Mouse (Mus musculus) urinary bladder, postnatal 14 days (tissue): ENCODE measurements around the gene Rab3ip.
A peak's percentile ranks its signal among the peaks of the same experiment; 100 is the strongest.

ENCODE experiments used
- DNase-seq: peaks from one replicate; pipeline ENCODE4 v3.0.0; 2021; ENCODE audit warnings: low spot score

Gene Rab3ip

DNA sequence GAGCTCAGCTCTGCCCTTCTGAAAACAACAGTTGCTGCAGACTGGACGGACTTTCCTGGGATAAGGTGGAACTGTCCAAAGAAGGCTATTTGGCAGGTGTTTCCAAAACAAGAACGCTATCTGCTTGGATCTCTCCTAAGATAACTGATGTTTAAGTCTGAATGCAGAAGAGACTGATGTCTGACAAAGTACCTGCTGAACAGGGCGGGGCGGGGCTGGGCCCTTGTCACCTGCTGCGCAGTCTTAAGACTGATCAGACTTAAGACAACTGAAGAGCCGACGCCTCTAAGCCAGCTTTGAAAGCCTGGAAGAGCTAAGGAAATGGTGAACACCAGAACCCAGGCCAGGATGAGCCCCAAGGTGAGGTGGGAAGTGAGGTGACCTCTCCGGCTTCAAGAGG is 29.9 kb downstream of the Rab3ip start:
- no peak for DNase-seq

DNA sequence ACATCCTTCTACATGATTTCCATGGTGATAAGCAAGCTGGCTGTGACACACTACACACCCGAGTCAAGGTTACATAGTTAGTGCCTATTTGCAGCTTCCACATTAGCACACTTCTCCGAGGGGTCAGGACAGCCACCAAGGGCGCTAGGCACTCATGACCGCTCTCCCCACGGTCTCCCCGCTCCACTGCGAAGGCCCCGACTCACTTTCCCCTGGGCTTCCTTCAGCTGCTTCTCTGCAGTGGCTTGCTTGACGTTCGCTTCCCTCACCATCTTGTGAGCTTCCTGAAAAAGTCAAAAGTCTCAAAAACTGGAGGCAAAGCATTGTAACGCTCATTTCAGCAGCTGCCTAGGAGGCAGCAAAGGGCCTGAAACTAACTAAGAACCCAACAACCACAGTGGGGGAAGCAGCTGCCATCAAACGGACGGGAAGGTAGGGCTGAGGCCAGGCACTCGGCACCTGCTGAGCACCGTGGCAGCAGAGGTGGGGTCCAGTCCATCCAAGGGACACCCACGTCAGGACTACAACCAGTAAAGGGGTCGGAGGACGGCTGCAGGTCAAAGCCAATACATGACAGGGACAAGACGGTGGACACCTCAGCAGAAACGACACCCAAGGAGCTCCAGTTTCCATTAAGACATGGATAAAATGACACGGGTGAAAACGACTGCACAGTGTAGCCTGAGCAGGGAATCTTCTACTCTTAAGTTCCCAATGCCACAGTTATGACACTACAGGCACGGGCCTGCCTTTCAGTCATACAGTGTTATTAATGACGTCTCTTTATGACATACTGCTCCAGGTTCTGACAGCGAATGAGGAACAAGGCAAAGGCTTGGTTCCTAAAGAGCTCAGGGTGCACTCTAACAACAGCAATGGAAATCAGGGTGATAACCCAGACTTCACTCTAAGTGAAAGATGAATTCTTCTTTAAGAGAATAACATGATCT is 30.9 kb downstream of the Rab3ip start:
- no peak for DNase-seq

DNA sequence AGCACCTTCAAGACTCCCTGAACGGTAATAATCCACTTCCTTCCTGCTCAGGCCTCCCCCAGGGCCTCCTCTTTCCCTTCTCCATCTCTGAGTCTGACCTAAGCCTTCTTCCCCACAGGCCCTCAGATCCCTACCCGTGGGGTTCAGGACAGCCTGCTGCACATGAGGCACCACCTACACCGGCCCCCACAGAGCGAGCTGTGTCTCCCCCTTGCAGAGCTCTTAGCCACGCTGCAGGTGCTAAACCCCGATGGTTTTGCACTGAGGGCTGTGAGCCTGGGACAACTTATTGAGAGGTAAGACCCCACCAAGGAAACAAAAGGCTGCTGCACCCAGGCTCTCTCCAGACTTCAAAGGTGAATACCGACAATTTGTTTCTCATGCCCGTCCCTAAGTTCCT is 34.0 kb downstream of the Rab3ip start:
- no peak for DNase-seq

DNA sequence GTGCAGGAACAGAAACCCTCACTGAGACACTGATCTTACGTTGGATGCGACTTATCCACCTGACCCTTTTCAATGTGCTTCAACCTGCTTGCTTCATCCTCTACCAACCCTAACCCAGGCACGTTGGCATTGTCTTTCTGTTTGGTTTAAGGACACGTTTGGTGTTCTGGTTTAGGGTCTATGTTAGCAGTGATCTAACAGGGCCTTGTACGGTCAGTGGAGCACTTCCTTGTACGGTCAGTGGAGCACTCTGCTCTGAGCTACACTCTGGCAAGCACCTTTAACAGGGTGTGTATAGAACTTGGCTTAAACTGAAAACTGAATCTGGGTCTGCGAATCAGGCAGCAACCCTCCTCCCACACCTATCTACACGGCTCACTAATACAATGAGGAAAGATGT is 35.3 kb downstream of the Rab3ip start:
- no peak for DNase-seq

GRCm38 (mm10) chr10:116914586-116914985 is 36.0 kb downstream of the Rab3ip start:
- DNase-seq = peak; percentile 48

GRCm38 (mm10) chr10:116913647-116914273 is 36.8 kb downstream of the Rab3ip start:
- no peak for DNase-seq

DNA sequence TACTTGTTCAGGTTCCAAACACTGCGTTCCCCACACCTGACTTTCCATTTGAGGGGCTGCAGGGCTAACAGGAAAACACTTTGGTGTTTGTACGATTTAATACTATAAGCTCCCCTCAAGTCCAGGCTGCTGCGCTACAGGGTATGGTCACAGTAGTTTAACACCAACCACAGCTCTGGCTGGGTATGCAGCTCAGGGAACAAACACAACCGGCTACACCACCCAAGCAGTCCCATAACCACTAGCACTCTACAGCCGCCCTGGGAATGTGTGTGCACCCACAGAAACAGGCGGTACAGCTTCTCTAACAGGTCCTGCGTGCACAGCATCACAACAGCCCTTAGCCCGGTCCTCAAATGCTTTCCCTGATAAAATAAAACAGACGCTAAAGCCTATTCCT is 37.7 kb downstream of the Rab3ip start:
- DNase-seq = no peak

GRCm38 (mm10) chr10:116908901-116909642 is 41.5 kb downstream of the Rab3ip start:
- DNase-seq = no peak

DNA sequence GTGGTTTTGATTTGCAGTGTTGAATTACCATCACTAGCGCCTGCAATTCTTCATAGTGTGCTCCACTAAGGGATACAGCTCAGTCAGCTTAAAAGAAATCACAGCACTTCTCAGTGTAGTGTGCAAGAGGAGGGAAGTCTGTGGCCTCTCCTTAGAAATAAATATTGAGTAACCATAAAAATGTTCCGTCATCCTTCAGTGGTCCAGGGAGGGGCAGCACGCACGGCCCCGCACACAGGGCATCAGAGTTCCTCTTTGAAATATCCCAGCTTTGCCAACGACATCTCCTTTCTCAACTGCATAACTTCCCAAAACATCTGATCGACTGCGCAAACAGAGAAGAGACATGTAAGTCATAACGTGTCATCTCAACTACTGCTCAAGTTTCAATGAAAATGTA is 43.8 kb downstream of the Rab3ip start:
- no peak for DNase-seq

- no peak for DNase-seq
Observed at GRCm38 (mm10) chr10:116904503-116904908, 46.1 kb downstream of the Rab3ip start.

GRCm38 (mm10) chr10:116896336-116897177 is 54.0 kb downstream of the Rab3ip start, which contains the start of gene Myrfl:
TSS of gene Myrfl (minus strand) at chr10:116896919.
- no peak for DNase-seq

GRCm38 (mm10) chr10:116895108-116895833 is 55.3 kb downstream of the Rab3ip start:
- DNase-seq = no peak

DNA sequence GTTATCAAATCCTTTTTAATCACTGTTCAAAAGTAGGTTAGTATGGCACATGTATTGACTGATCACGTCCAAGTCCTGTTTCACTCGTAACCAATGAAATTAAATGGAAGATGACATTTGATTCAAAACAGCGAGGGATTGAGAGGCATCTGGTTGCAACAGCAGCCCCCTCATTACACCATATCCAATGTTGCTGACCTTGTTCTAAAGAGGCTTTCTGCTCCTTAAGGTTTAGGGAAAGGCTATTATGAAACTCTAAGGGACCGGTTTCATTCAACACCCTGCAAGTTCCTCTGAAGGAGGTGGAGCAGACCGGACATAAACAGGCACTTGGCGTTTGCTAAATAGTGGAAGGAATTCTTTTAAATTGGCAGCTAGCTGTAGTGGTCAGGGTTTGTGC is 56.0 kb downstream of the Rab3ip start:
- no peak for DNase-seq

DNA sequence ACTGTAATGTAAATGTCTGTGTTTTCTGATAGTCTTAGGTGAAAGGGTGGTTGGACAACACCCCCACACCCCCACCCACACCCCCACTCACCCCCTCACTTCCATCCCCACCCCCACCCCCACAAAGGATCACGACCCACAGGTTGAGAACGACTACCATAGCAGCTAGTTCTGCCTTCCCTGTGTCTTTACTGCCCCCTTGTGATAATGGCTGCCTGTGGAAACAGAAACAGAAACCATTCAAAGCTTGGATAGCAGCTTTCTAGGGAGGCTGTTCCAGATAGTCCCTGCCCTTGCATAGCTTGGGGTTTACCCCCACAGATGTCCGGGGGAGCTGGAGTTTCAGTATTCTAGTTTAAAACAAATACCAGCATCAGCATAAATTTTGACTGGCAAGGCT is 56.8 kb downstream of the Rab3ip start:
- peak; percentile 36 for DNase-seq

DNA sequence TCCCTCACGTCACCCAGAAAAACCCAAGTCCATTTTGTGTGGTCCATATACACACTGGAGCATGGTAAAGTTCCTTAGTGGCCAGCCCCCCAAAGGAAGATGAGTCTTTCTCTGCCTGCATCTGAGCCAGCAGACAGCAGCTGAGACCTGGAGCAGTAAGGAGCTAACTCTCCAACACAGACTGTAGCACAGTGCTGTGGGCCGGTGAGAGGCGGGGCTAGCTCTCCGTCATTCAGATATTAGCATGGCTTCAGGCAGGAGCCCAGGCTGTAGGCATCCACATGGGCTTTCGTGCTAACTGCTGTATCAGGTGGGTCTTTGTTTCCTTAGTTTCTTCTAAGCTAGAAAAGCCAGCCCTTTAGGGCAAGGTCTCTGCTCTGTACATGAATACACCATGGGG is 60.0 kb downstream of the Rab3ip start:
- no peak for DNase-seq

GRCm38 (mm10) chr10:116884552-116884951 is 66.0 kb downstream of the Rab3ip start:
- no peak for DNase-seq

GRCm38 (mm10) chr10:116883531-116883930 is 67.0 kb downstream of the Rab3ip start:
- no peak for DNase-seq

DNA sequence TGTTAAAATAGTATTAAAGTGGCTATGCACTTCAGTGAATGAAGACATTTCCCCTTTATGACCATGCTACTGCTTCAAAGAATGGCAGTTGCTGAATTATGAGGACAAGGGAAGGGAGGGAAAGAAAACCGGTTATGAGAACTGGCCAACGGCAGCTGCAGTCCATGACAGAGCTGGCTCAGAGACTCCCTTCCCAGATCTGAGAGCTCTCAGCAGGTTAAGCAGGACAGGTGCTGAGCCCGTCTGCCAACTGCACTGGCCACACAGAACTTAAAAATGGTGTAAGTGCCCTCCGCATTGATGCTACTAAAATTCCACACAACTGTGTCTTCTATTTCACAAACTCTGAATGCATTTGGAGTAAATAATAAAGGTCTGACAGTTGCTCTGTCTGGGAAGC is 73.1 kb downstream of the Rab3ip start:
- DNase-seq = no peak

- no peak for DNase-seq
Observed at GRCm38 (mm10) chr10:116874490-116874889, 76.1 kb downstream of the Rab3ip start.

GRCm38 (mm10) chr10:116872016-116872410 is 78.6 kb downstream of the Rab3ip start:
- DNase-seq = no peak
